Mouse (Mus musculus) lung, postnatal 0 days (tissue): ENCODE results near the gene Zdhhc25. TPM values are rescaled to one million over a fixed set of nuclear protein-coding genes. Genes with fewer than 3 reads are reported as not detected.

Experiments used
- ATAC-seq: fragments of 200-750 bp; cut with Nextera tagmentation; 2 replicates; pipeline ENCODE4 v1.8.0; 2017; ENCODE audit warnings: moderate library complexity
- DNase-seq: peaks from one replicate; pipeline ENCODE4 v3.0.0-alpha.2; 2016; ENCODE audit warnings: low spot score
- H3K27ac ChIP-seq: fragments of 300-500 bp; sonication (generic); 2 replicates; pipeline ENCODE4 v1.5.1; 2014; ENCODE audit warnings: antibody characterized with exemption, mild to moderate bottlenecking, low read length, mixed read lengths
- H3K27me3 ChIP-seq: fragments of 300-500 bp; sonication (generic); replicated peaks from 2 replicates; pipeline ENCODE4 v1.6.1; 2014; ENCODE audit warnings: low read length, mixed read lengths; ENCODE audit not compliant: insufficient read depth
- H3K36me3 ChIP-seq: fragments of 300-500 bp; sonication (generic); 2 replicates; pipeline ENCODE4 v1.6.1; 2014; ENCODE audit warnings: low read length, mixed read lengths; ENCODE audit not compliant: insufficient read depth
- H3K4me1 ChIP-seq: fragments of 300-500 bp; sonication (generic); 2 replicates; pipeline ENCODE4 v1.6.1; 2014; ENCODE audit warnings: antibody characterized with exemption, low read depth, low read length, mixed read lengths; ENCODE audit not compliant: insufficient read depth
- H3K4me2 ChIP-seq: fragments of 300-500 bp; sonication (generic); replicated peaks from 2 replicates; pipeline ENCODE4 v1.6.1; 2014; ENCODE audit warnings: low read depth, mild to moderate bottlenecking, low read length, moderate library complexity, mixed read lengths
- H3K4me3 ChIP-seq: fragments of 300-500 bp; sonication (generic); 2 replicates; pipeline ENCODE4 v1.5.1; 2014; ENCODE audit warnings: low read depth, low read length
- H3K9ac ChIP-seq: fragments of 300-500 bp; sonication (generic); replicated peaks from 2 replicates; pipeline ENCODE4 v1.6.1; 2014; ENCODE audit warnings: low read depth, mild to moderate bottlenecking
- H3K9me3 ChIP-seq: fragments of 300-500 bp; sonication (generic); 2 replicates; pipeline ENCODE4 v1.6.1; 2016; ENCODE audit warnings: low read length, mixed read lengths
- CTCF ChIP-seq: IDR thresholded peaks from 2 replicates; pipeline ENCODE4 v1.5.1; 2016; ENCODE audit warnings: antibody characterized with exemption, mild to moderate bottlenecking
- EP300 ChIP-seq: IDR thresholded peaks from 2 replicates; pipeline ENCODE4 v1.6.1; 2016; ENCODE audit warnings: antibody characterized with exemption, mild to moderate bottlenecking, control low read depth
- WGBS: fragments of 180-500 bp; shearing (Covaris S2); extraction: QIAGEN DNeasy Blood & Tissue Kit; methylation state at CpG from one replicate; pipeline ENCODE4 v1.1.7; 2014; 5-methylcytosine and 5-hydroxymethylcytosine counted together
- polyA plus RNA-seq: library from polyadenylated mRNA; unstranded; fragments of >200 nt; fragmentation: Nextera tagmentation; extraction: Ambion mirVana; gene quantifications from 2 replicates; pipeline ENCODE4 v1.2.1, GENCODE M21; 2015

Gene Zdhhc25
- polyA plus RNA-seq, 1 experiment from 2014 or later, result not detected

DNA sequence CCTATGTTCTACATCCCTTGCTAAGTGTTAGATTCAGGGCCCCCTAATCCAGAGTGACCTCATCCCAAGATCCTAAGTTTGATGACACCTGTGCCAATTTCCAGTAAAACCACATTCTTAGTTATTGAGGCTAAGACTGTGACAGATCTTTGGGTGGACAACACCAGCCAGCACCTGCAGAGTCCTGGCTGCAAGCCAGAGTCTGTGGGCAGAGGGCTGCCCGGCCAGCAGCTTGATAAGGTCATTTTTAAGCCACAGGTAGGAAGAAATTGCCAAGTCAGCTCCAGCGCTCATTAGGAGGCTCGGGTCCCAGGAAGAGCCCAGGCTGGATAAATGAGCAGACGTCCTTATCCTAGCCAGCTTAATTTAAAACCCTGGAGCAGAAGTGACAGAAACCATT lies 34.3 kb upstream of the Zdhhc25 start:
- ATAC-seq (no peak), DNase-seq (no peak)
- H3K4me2 ChIP-seq, result no peak overlapping the region
- no peaks in the 10 kb centered on the region for H3K27me3 ChIP-seq
- H3K36me3 ChIP-seq, result no peaks in the 10 kb centered on the region
- H3K9me3 ChIP-seq, result no peaks in the 10 kb centered on the region
- no peak overlapping the region for H3K4me3 ChIP-seq
- WGBS, result 56% methylated on average over 4 of the region's 4 CpGs
- no peak for TF ChIP-seq CTCF
- TF ChIP-seq EP300, result no peak
- H3K27ac ChIP-seq, result no peak overlapping the region
- H3K4me1 ChIP-seq, result no peaks in the 10 kb centered on the region
- H3K9ac ChIP-seq, result no peak overlapping the region

- no peak overlapping the region for H3K9ac ChIP-seq
- H3K4me1 ChIP-seq, result no peaks in the 10 kb centered on the region
- ATAC-seq (no peak), DNase-seq (no peak)
- no peak overlapping the region for H3K27ac ChIP-seq
- no peak overlapping the region for H3K4me3 ChIP-seq
- no peaks in the 10 kb centered on the region for H3K27me3 ChIP-seq
- no peak overlapping the region for H3K4me2 ChIP-seq
- TF ChIP-seq EP300 (no peak), CTCF (no peak)
- H3K9me3 ChIP-seq, result no peaks in the 10 kb centered on the region
- WGBS, result 64% methylated on average over 17 of the region's 17 CpGs
- H3K36me3 ChIP-seq, result no peaks in the 10 kb centered on the region
Measured at GRCm38 (mm10) chr15:88570697-88571096, 29.4 kb upstream of the Zdhhc25 start.

- ATAC-seq (no peak), DNase-seq (no peak)
- no peak overlapping the region for H3K4me3 ChIP-seq
- 83% methylated on average over 6 of the region's 6 CpGs for WGBS
- no peak overlapping the region for H3K27ac ChIP-seq
- H3K36me3 ChIP-seq, result no peaks in the 10 kb centered on the region
- H3K4me2 ChIP-seq, result no peak overlapping the region
- no peak overlapping the region for H3K9ac ChIP-seq
- H3K27me3 ChIP-seq, result no peaks in the 10 kb centered on the region
- TF ChIP-seq EP300, result no peak
- no peak for TF ChIP-seq CTCF
- H3K4me1 ChIP-seq, result no peaks in the 10 kb centered on the region
- no peaks in the 10 kb centered on the region for H3K9me3 ChIP-seq
Measured at GRCm38 (mm10) chr15:88579461-88579860, 20.6 kb upstream of the Zdhhc25 start.

GRCm38 (mm10) chr15:88602496-88602895 lies 2.4 kb downstream of the Zdhhc25 start:
- no peaks in the 10 kb centered on the region for H3K9me3 ChIP-seq
- no peaks in the 10 kb centered on the region for H3K4me1 ChIP-seq
- TF ChIP-seq CTCF, result no peak
- no peak for TF ChIP-seq EP300
- no peak overlapping the region for H3K9ac ChIP-seq
- 84% methylated on average over 3 of the region's 3 CpGs for WGBS
- DNase-seq (no peak), ATAC-seq (no peak)
- no peak overlapping the region for H3K4me2 ChIP-seq
- H3K27ac ChIP-seq, result no peak overlapping the region
- H3K36me3 ChIP-seq, result no peaks in the 10 kb centered on the region
- H3K27me3 ChIP-seq, result no peaks in the 10 kb centered on the region
- no peak overlapping the region for H3K4me3 ChIP-seq

GRCm38 (mm10) chr15:88603091-88603732 lies 3.1 kb downstream of the Zdhhc25 start:
- TF ChIP-seq EP300 (no peak), CTCF (no peak)
- ATAC-seq (no peak), DNase-seq (no peak)
- H3K9ac ChIP-seq, result no peak overlapping the region
- no peaks in the 10 kb centered on the region for H3K36me3 ChIP-seq
- H3K4me2 ChIP-seq, result no peak overlapping the region
- H3K4me1 ChIP-seq, result no peaks in the 10 kb centered on the region
- H3K27me3 ChIP-seq, result no peaks in the 10 kb centered on the region
- 74% methylated on average over 9 of the region's 9 CpGs for WGBS
- no peak overlapping the region for H3K27ac ChIP-seq
- H3K9me3 ChIP-seq, result no peaks in the 10 kb centered on the region
- no peak overlapping the region for H3K4me3 ChIP-seq

DNA sequence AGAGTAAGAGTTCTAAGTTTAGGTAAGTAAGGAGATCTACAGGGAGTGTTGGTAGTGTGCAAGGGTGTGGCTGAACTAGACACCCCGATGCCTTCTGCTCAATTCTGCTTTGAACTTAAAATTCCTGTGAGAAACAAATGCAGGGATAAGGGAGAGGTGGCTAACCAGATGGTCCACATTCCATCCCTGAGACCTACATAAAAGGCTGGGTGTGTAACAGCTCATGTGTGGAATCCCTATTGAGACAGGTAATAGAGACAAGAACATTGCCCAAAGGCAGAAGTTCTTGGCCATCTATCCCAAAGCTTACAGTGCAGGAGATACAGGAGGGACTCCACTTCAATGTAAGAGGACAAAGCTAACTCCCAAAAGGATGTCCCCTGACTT lies 3.6 kb downstream of the Zdhhc25 start:
- WGBS, result 70% methylated on average over 1 of the region's 1 CpGs
- ATAC-seq, result no peak
- no peak for TF ChIP-seq CTCF
- TF ChIP-seq EP300, result no peak
- Histone ChIP-seq H3K9ac (no peak overlapping the region), H3K4me2 (no peak overlapping the region), H3K27ac (no peak overlapping the region), H3K4me3 (no peak overlapping the region), H3K27me3 (no peaks in the 10 kb centered on the region), H3K36me3 (no peaks in the 10 kb centered on the region), H3K9me3 (no peaks in the 10 kb centered on the region), H3K4me1 (no peaks in the 10 kb centered on the region)
- DNase-seq, result no peak
